Mouse (Mus musculus) kidney, postnatal 25 days (tissue): ENCODE measurements around the gene Pex16.
A peak's percentile ranks its signal among the peaks of the same experiment; 100 is the strongest.
"Not testable (repeated sequence)": the region's sequence is repeated elsewhere in the genome, so short reads cannot be mapped to it uniquely, and the experiment has no call there.

Source experiments
- DNase-seq, 2 experiments: peaks; one replicate each; pipeline ENCODE4 v3.0.0; 2021; ENCODE audit warnings: mixed read lengths in 2 of 2

Gene Pex16

GRCm38 (mm10) chr2:92389645-92390044, 15.2 kb downstream of the Pex16 start:
- no peak for DNase-seq

GRCm38 (mm10) chr2:92390206-92390930, 15.9 kb downstream of the Pex16 start:
- DNase-seq = peak; percentile 48 to 67

GRCm38 (mm10) chr2:92391116-92391515, 16.6 kb downstream of the Pex16 start:
- no peak for DNase-seq

GRCm38 (mm10) chr2:92391703-92392317, 17.3 kb downstream of the Pex16 start:
- DNase-seq = no peak

DNA sequence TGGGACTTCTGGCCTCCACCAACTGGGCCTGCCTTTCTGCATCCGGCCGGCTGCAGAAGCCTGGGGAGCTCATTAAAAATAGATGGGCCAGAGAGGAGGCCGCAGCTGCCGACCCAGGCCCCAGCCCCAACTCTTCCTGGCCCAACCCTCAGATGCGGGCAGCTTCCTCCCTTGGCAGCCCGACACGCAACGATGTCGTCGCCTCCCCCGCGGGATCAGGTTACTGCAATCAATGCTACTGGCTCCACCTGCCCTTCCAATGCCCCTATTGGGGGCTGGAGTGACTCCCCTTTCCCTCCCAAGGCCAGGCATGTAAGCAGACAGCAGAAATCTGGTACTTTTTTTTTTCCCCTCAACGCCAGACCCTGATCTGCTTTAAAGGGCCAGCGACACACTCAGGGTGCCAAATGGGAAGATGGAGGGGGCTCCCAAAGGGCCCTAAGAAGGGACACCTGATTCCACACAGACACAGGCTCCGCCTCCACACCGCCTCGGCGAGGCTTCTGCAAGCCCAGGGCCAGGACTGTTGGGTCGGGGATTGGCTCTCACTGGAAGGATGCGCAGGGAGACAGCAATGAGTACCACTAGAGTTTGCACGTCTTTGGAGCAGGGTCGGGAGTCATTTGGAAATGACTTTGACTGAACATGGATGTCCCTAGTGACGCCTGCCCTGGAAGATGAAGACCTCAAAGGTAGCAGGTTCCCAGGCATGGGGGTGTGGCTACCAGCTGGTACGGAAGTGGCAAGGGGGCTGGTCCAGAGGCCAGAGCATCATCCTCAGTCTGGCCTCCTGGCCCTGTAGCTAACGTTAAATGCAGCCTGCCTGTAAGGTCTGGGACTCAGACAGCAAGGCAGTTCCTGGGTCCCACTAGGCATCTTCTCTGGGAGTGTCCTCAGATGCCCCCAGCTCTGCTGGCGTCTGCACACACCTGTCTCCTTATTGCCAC, 18.1 kb downstream of the Pex16 start:
- DNase-seq = peak in 1 of 2 experiments; percentile 48

DNA sequence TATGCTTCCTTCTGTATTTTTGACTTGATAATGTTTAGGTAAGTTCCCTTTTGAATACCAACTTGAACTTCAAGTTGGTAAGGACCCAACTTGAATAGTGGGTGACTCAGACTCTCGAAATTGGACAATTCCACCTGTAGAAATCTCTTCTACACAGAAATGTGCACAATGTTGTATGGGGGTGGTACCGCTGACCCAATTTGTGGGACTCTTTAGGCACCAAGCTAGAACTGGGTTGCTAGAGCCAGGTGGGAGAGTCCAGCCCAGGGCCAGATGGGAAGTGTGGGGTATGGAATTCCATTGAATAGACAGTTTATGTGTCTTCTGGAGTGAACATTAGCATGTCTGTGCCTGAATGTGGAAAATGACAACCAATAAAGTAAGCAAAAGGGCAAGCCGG, 21.1 kb downstream of the Pex16 start:
- no peak for DNase-seq

DNA sequence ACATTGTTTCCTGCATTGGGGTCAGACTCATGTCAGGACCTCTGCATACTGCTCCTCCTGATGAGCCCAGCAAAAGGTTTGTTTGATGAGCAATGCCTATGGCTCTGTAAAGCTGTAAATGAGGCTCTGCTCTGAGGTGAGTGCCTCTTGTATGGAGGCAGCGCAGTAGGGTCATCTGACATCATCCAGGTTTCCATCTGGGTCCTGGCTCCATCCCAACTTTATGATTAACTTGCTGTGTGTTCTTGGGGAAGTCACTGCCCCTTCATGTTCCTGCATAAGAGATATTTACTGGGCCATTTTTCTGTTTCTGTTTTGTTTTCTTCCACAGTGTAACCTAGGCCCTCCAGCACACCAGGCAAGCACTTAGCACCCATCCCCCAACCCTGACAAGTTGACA, 23.0 kb downstream of the Pex16 start:
- DNase-seq = no peak

DNA sequence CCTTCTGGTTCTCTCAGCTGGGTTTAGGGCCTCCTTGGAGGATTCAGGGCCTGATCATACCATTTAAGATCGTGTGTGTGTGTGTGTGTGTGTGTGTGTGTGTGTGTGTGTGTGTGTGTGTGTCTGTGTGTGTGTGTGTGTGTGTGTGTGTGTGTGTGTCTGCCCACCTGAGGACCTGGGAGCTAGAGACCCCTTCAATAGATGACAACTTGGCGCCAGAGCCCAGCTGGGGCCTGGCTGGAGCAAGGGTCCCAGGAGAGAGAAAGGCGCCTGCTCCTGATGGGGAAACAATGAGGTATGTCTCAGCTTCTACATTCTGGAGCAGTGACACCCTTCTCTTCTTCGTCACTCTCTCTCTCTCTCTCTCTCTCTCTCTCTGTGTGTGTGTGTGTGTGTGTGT, 25.4 kb downstream of the Pex16 start:
- not testable (repeated sequence) for DNase-seq

DNA sequence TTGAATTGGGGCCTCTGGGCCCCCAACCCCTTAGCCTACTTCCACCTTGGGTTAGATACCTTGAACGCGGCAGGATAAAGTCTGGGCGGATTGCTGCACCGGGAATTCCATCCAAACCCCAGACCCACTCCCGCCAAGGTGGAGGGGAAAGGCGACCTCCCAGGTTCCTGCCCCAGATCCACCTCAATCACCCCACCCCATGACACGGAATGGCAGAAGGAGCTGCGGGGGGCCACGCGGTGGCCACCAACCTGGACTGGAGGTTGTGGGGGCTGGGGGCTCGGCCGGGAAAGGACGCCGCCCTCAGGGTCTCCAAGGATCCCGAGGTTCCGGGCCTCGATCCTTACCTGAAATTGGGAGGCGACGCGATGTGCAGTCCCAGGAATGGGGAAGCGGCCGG, 26.2 kb downstream of the Pex16 start:
- DNase-seq = no peak

DNA sequence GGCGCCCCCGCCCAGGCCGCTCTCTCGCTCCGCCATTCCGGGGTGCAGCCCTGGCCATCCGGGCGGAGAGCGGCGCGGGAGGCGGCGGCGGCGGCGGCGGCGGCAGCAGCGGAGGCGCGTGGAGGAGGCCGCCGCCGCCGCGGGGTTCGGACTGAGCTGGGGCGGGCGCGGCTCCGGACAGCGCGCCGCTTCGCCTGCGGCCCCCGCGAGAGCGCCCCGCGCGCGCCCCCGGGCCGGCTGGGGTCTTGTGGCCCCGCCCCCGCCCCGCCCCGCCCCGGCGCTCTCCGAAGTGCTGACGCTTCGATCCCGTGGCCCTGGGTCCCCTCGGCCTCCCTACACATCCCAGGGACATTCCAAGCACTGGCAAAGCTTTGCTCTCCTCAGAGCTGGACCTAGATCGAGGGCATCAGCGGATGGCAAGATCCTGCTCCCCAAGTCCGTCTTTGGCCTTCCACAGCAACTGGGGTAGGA, 26.6 kb downstream of the Pex16 start, which contains the start of gene Mapk8ip1:
Gene Mapk8ip1 (minus strand): TSS at position 173 of the 471 bp plus-strand sequence.
- peak in 1 of 2 experiments; percentile 54 for DNase-seq

GRCm38 (mm10) chr2:92402591-92403326, 28.3 kb downstream of the Pex16 start:
- peak; percentile 47 to 78 for DNase-seq

DNA sequence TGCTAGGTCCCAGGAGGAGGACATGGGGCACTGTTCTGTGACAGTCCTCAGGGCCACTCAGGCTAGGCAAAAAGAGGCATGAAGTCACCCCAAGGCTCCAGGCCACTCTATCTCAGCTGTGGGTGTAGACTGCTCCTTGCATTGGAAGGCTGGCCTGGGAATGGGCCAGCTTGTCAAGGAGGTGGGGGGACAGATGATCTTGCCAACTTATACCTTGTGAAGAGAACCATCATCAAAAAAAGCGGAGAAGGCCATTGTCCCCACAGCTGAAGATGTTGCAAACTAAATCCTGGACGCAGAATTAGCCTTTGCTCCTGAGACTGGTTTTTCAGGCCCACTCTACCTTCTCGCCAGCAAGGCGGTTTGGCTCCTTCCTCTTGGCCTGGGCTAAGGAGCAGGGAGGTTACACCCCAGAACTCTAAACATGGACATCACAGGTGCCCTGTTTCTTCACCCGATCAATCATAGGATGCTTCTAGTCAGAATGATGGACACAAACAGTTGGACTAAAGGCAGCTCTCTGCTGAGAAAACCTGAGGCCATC, 29.4 kb downstream of the Pex16 start:
- no peak for DNase-seq

DNA sequence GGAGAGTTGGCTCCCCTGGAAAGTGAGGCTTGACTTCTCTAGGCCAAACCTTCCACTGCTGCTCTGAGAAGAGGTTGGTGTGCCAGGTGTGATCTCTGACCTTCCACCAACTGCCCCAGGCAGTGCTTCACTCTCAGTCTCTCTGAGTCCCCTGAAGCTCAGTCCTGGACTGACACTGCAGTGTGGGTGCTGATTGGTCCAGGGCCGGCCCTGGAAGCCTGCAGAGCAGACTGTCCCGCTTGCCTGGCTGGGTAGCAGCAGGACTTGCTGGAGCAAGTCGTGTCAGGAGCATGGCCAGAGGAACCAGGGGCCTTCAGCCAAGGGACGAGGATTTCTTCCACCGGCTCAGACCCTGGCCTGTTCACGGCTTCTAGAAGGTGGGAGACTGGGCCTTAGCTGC, 30.3 kb downstream of the Pex16 start:
- no peak for DNase-seq

- DNase-seq = no peak
Measured at GRCm38 (mm10) chr2:92405687-92406086, 31.2 kb downstream of the Pex16 start.

- DNase-seq = peak; percentile 59 to 83
Measured at GRCm38 (mm10) chr2:92408309-92409045, 34.0 kb downstream of the Pex16 start.

DNA sequence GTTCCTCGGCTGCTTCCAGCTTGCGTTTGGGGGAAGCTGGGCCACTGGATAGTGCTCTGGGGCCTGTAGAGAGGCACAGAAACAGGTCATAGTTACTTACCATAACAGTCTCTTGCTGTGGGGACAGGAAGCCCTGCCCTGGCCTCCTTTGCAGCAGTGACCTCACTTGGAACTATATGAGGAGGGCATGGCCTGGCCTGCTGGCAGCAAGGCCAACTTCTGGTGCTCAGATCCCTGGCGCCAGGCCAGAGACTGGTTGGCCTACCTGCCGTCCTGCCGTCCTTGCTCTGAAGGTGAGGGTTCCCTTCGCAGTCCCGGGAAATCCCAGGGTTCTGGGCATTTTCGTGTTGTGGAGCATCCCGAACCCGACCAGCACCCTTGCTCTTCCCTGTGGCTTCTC, 37.2 kb downstream of the Pex16 start:
- DNase-seq = peak; percentile 53 to 79

GRCm38 (mm10) chr2:92421723-92422387, 47.4 kb downstream of the Pex16 start:
- peak; percentile 57 to 82 for DNase-seq

GRCm38 (mm10) chr2:92422388-92423135, 48.1 kb downstream of the Pex16 start:
- DNase-seq = peak; percentile 42 to 62

GRCm38 (mm10) chr2:92423156-92423555, 48.7 kb downstream of the Pex16 start:
- no peak for DNase-seq
